Mouse (Mus musculus) skeletal muscle tissue, postnatal 0 days (tissue): ENCODE measurements around the gene Zfp706. TPM values are rescaled to one million over a fixed set of nuclear protein-coding genes. Genes with fewer than 3 reads are reported as not detected.

Experiments used
- polyA plus RNA-seq: library from polyadenylated mRNA; unstranded; fragments of >200 nt; fragmentation: Nextera tagmentation; extraction: Ambion mirVana; gene quantifications from 2 replicates; pipeline ENCODE4 v1.2.1, GENCODE M21; 2015

Zfp706 gene
- polyA plus RNA-seq: 525 and 592 TPM in 2 replicates

GRCm38 (mm10) chr15:37007233-37007958, at the start of gene Zfp706:
Gene Zfp706, minus strand, starts transcription at chr15:37007773.

